Mouse (Mus musculus) bone marrow, adult 2 months (tissue): ENCODE measurements around the gene Vps16. TPM values are rescaled to one million over a fixed set of nuclear protein-coding genes. Genes with fewer than 3 reads are reported as not detected.

Experiments
- H3K27ac ChIP-seq: fragments of 200-500 bp; 2 replicates; pipeline ENCODE4 v1.5.1; 2012; ENCODE audit warnings: low read depth, mild to moderate bottlenecking, control low read depth, inconsistent platforms, low read length; ENCODE audit not compliant: control insufficient read depth, poor library complexity, insufficient read depth
- H3K4me1 ChIP-seq: fragments of 200-500 bp; 2 replicates; pipeline ENCODE4 v1.6.1; 2011; ENCODE audit warnings: low read length; ENCODE audit not compliant: control insufficient read depth, insufficient read depth
- H3K4me3 ChIP-seq: fragments of 200-500 bp; replicated peaks from 2 replicates; pipeline ENCODE3; 2011; ENCODE audit warnings: mild to moderate bottlenecking, low read depth, low read length, control low read depth; ENCODE audit not compliant: control insufficient read depth
- CTCF ChIP-seq: fragments of 200-500 bp; IDR thresholded peaks from 2 replicates; pipeline ENCODE4 v1.5.1; 2011; ENCODE audit warnings: low read length, control low read depth; ENCODE audit not compliant: control insufficient read depth, insufficient read depth
- POLR2A ChIP-seq: fragments of 200-500 bp; IDR thresholded peaks from 2 replicates; pipeline ENCODE4 v1.6.1; 2011; ENCODE audit warnings: low read depth, mild to moderate bottlenecking, control low read depth, low read length, borderline replicate concordance; ENCODE audit not compliant: control insufficient read depth
- WGBS: fragments of 180-500 bp; shearing (Covaris S2); methylation state at CpG from one replicate; pipeline ENCODE4 v1.1.7; 2018; 5-methylcytosine and 5-hydroxymethylcytosine counted together
- polyA plus RNA-seq: library from polyadenylated mRNA; stranded (reverse); fragments of >200 nt; gene quantifications from 2 replicates; pipeline ENCODE4 v1.2.4, GENCODE M21; 2011; ENCODE audit warnings: low replicate concordance; ENCODE audit not compliant: missing spikeins, insufficient read depth, insufficient read length

Vps16 gene
- polyA plus RNA-seq, 1 experiment = 195 TPM

- peak overlapping the region; percentile 35 for H3K4me3 ChIP-seq
- WGBS = 11% methylated on average over 17 of the region's 17 CpGs
Measured at GRCm38 (mm10) chr2:130449021-130449793, 25.1 kb downstream of the Vps16 start.

DNA sequence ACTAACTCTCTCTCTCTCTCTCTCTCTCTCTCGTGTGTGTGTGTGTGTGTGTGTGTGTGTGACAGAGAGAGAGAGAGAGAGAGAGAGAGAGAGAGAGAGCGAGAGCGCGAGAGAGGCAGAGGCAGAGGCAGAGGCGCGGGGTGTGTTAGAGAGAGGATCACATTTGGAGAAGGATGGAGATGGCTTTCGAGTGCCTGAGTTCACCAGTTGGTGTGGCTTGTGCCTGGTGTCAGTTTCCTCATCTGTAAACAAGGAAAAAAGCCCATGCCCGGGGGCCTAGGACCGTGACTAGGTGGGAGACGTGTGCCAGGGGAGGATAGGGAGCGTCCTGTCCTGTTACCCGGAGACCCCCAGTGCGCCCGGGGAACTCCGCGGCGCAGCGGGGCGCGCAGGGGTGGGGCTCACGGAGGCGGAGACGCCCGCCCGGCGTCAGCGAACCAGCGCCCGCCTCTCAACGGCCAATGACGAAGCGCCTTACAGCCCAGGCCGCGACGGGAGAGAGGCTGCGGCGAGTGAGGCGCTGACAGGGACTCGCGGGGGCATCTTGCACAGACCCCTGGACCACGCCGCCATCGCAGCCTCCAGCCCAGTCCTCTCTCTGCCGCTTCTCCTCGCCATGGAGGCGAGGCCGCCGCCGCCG lies 25.8 kb downstream of the Vps16 start, which contains the start of gene Ptpra:
Gene Ptpra (plus strand): TSS at position 485 of the 640 bp plus-strand sequence.
- H3K4me1 ChIP-seq = no peaks in the 10 kb centered on the region; the same call in 1 of the 2 replicates
- TF ChIP-seq POLR2A (peak; percentile 95), CTCF (no peak)
- H3K27ac ChIP-seq = peak within 1 kb of the TSS; percentile 89

More at GRCm38 (mm10) chr2:130449021-130449793, 25.1 kb downstream of the Vps16 start:
- H3K27ac ChIP-seq = no peak overlapping the region
- H3K4me1 ChIP-seq = no peaks in the 10 kb centered on the region; the same call in 1 of the 2 replicates
- no peak for TF ChIP-seq POLR2A
- TF ChIP-seq CTCF = no peak

DNA sequence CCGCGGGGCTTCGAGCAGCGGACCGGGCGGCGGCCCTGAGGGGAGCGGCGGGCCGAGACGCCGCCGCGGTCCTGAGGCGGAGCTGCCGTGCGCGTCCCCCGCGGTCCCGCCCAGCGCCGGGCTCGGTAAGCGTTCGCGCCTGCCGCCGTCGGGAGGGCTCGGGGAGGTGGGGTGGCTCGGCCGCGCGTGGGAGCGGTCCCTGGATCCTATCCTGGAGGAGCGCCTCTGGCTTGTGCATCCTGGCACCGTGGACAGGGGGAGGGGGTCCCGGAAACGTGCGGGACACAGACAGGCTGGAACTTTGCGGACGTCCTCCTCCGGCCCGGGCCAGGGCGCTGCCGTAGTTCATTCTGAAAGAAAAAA lies 26.3 kb downstream of the Vps16 start:
- H3K27ac ChIP-seq = peak overlapping the region; percentile 89
- TF ChIP-seq POLR2A (no peak), CTCF (no peak)
- under 1% methylated on average over 47 of the region's 47 CpGs for WGBS
- no peaks in the 10 kb centered on the region; the same call in 1 of the 2 replicates for H3K4me1 ChIP-seq
- H3K4me3 ChIP-seq = peak overlapping the region; percentile 98

More for the DNA sequence above, 25.8 kb downstream of the Vps16 start, which contains the start of gene Ptpra:
- under 1% methylated on average over 50 of the region's 50 CpGs for WGBS
- peak within 1 kb of the TSS; percentile 98 for H3K4me3 ChIP-seq

- Histone ChIP-seq H3K27ac (no peak overlapping the region), H3K4me3 (peak overlapping the region; percentile 37), H3K4me1 (no peaks in the 10 kb centered on the region; the same call in 1 of the 2 replicates)
- 53% methylated on average over 14 of the region's 14 CpGs for WGBS
- TF ChIP-seq CTCF (no peak), POLR2A (no peak)
Measured at GRCm38 (mm10) chr2:130451086-130451726, 27.1 kb downstream of the Vps16 start.

DNA sequence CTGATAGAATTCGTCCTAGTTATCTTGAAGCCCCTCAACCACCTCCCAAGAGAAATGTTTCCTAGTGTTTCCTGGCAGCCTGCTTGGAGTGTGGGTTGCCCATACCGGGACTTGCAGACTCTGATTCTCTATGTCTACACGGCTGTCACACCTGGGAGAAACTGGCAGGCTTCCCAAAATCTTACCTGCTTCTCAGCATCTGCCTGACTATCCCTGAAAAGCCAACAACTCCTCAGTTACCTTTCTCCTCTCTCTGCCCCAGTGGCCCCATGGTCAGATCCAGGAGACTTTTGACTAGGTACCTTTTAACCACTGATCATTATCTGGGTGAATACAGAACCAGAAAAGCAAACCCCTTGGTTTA lies 27.6 kb downstream of the Vps16 start:
- H3K4me1 ChIP-seq = no peaks in the 10 kb centered on the region; the same call in 1 of the 2 replicates

GRCm38 (mm10) chr2:130452266-130452665 lies 28.1 kb downstream of the Vps16 start:
- Histone ChIP-seq H3K27ac (no peak overlapping the region), H3K4me1 (no peaks in the 10 kb centered on the region; the same call in 1 of the 2 replicates), H3K4me3 (no peak overlapping the region)
- WGBS = 87% methylated on average over 2 of the region's 2 CpGs
- TF ChIP-seq POLR2A (no peak), CTCF (no peak)

More for the DNA sequence above, 27.6 kb downstream of the Vps16 start:
- 41% methylated on average over 3 of the region's 3 CpGs for WGBS
- TF ChIP-seq CTCF (no peak), POLR2A (no peak)
- H3K27ac ChIP-seq = no peak overlapping the region
- no peak overlapping the region for H3K4me3 ChIP-seq

DNA sequence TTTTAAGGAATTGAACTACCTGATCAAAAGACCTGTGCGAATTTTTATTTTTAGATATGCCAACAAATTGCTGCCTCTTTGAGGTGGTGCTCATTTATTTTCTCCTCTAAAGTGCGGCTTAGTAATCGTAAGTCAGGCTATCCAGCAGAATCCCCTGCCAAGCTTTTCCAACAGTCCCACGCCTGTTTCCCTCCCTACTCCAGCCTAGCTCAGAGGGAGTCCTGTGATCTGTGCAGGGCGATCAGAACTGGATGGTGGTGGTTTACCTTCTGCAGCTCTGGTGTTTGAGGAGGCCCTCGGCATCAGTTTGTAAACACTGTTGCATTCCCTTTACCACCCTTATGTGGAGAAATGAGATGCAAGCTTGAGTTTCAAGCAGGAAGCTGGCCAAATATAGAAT lies 29.3 kb downstream of the Vps16 start:
- Histone ChIP-seq H3K27ac (no peak overlapping the region), H3K4me3 (no peak overlapping the region), H3K4me1 (no peaks in the 10 kb centered on the region; the same call in 1 of the 2 replicates)
- WGBS = 76% methylated on average over 6 of the region's 6 CpGs
- TF ChIP-seq CTCF = no peak
